Mouse (Mus musculus) CD8-positive naive resting alpha-beta T cell, adult 2 months (primary cell): ENCODE measurements at regions not wholly inside any gene's neighbourhood (a gene's known extent, or its start where the extent isn't known, plus 50 kb on each side); places are given as distances from the start of the nearest gene placed in this dataset.
A peak's percentile ranks its signal among the peaks of the same experiment; 100 is the strongest.

Experiments
- DNase-seq, 2 experiments: peaks; one replicate each; pipeline ENCODE4 v3.0.0; 2022; ENCODE audit warnings: low read depth in 2 of 2, low spot score in 2 of 2

- DNase-seq, result no peak
Observed at GRCm38 (mm10) chr14:31891500-31892185, 61.2 kb upstream of the Ankrd28 start.

GRCm38 (mm10) chr14:31892186-31892510 lies 61.7 kb upstream of the Ankrd28 start:
- no peak for DNase-seq

GRCm38 (mm10) chr14:31896500-31896899 lies 66.0 kb upstream of the Ankrd28 start:
- DNase-seq, result no peak

- DNase-seq, result no peak
Observed at GRCm38 (mm10) chr14:31899504-31899903, 69.1 kb upstream of the Ankrd28 start.

- no peak for DNase-seq
Observed at GRCm38 (mm10) chr14:31899906-31900305, 69.5 kb upstream of the Ankrd28 start.

GRCm38 (mm10) chr14:31901901-31902300 lies 71.5 kb upstream of the Ankrd28 start:
- no peak for DNase-seq

GRCm38 (mm10) chr14:31903664-31904063 lies 73.2 kb upstream of the Ankrd28 start:
- DNase-seq, result no peak

- DNase-seq, result no peak
Observed at GRCm38 (mm10) chr14:31908591-31908990, 78.1 kb upstream of the Ankrd28 start.

- DNase-seq, result no peak
Observed at GRCm38 (mm10) chr14:31909291-31909690, 78.8 kb upstream of the Ankrd28 start.

GRCm38 (mm10) chr14:31910809-31911208 lies 80.4 kb upstream of the Ankrd28 start:
- DNase-seq, result no peak

- no peak for DNase-seq
Observed at GRCm38 (mm10) chr14:31918461-31918860, 88.0 kb upstream of the Ankrd28 start.

GRCm38 (mm10) chr14:31918921-31919320 lies 88.5 kb upstream of the Ankrd28 start:
- DNase-seq, result no peak

GRCm38 (mm10) chr14:31929161-31929707 lies 98.8 kb upstream of the Ankrd28 start:
- DNase-seq, result no peak

GRCm38 (mm10) chr14:31930367-31930766 lies 98.4 kb upstream of the Galnt15 start:
- DNase-seq, result no peak

- no peak for DNase-seq
Observed at GRCm38 (mm10) chr14:31931971-31932370, 96.8 kb upstream of the Galnt15 start.

GRCm38 (mm10) chr14:31933441-31933840 lies 95.3 kb upstream of the Galnt15 start:
- DNase-seq, result no peak

GRCm38 (mm10) chr14:31933841-31934271 lies 94.9 kb upstream of the Galnt15 start:
- DNase-seq, result peak in 1 of 2 experiments; percentile 2

- DNase-seq, result no peak
Observed at GRCm38 (mm10) chr14:31934321-31934720, 94.5 kb upstream of the Galnt15 start.

GRCm38 (mm10) chr14:31934771-31935170 lies 94.0 kb upstream of the Galnt15 start:
- DNase-seq, result no peak

GRCm38 (mm10) chr14:31935411-31935810 lies 93.4 kb upstream of the Galnt15 start:
- DNase-seq, result no peak

- DNase-seq, result no peak
Observed at GRCm38 (mm10) chr14:31936581-31936980, 92.2 kb upstream of the Galnt15 start.

GRCm38 (mm10) chr14:31940900-31941299 lies 87.9 kb upstream of the Galnt15 start:
- DNase-seq, result no peak
